Mouse (Mus musculus) heart, embryonic 13.5 days (tissue): ENCODE measurements around the gene Ube2d3. TPM values are rescaled to one million over a fixed set of nuclear protein-coding genes. Genes with fewer than 3 reads are reported as not detected.

ENCODE experiments used
- ATAC-seq: fragments of 200-750 bp; cut with Nextera tagmentation; 2 replicates; pipeline ENCODE4 v1.8.0; 2017; ENCODE audit warnings: moderate TSS enrichment; ENCODE audit not compliant: insufficient number of reproducible peaks, low FRiP score, low TSS enrichment; ENCODE audit errors: extremely low read depth
- H3K27ac ChIP-seq: fragments of 300-500 bp; sonication (generic); replicated peaks from 2 replicates; pipeline ENCODE4 v1.5.1; 2015; ENCODE audit warnings: moderate library complexity, mild to moderate bottlenecking, inconsistent platforms
- H3K27me3 ChIP-seq: fragments of 300-500 bp; sonication (generic); replicated peaks from 2 replicates; pipeline ENCODE4 v1.6.1; 2015; ENCODE audit warnings: mild to moderate bottlenecking, inconsistent platforms
- H3K36me3 ChIP-seq: fragments of 300-500 bp; sonication (generic); 2 replicates; pipeline ENCODE4 v1.6.1; 2015; ENCODE audit warnings: mild to moderate bottlenecking, inconsistent platforms
- H3K4me1 ChIP-seq: fragments of 300-500 bp; sonication (generic); 2 replicates; pipeline ENCODE4 v1.6.1; 2015; ENCODE audit warnings: inconsistent platforms
- H3K4me2 ChIP-seq: fragments of 300-500 bp; sonication (generic); 2 replicates; pipeline ENCODE4 v1.6.1; 2015; ENCODE audit warnings: inconsistent platforms, mild to moderate bottlenecking, moderate library complexity
- H3K4me3 ChIP-seq: fragments of 300-500 bp; sonication (generic); 2 replicates; pipeline ENCODE4 v1.5.1; 2015; ENCODE audit warnings: moderate library complexity, mild to moderate bottlenecking, inconsistent platforms
- H3K9ac ChIP-seq: fragments of 300-500 bp; sonication (generic); 2 replicates; pipeline ENCODE4 v1.6.1; 2015; ENCODE audit warnings: inconsistent platforms, mild to moderate bottlenecking, moderate library complexity
- H3K9me3 ChIP-seq: fragments of 300-500 bp; sonication (generic); 2 replicates; pipeline ENCODE4 v1.6.1; 2016; ENCODE audit warnings: inconsistent platforms
- WGBS: fragments of 180-500 bp; shearing (Covaris S2); methylation state at CpG from one replicate; pipeline ENCODE4 v1.1.7; 2015; ENCODE audit warnings: mixed read lengths; 5-methylcytosine and 5-hydroxymethylcytosine counted together
- polyA plus RNA-seq: library from polyadenylated mRNA; unstranded; fragments of >200 nt; fragmentation: Nextera tagmentation; extraction: Ambion mirVana; gene quantifications from 2 replicates; pipeline ENCODE4 v1.2.1, GENCODE M21; 2015

The Ube2d3 gene
- polyA plus RNA-seq, 1 experiment from 2014 or later: 398 TPM

GRCm38 (mm10) chr3:135438531-135438912 is 573 bp downstream of the Ube2d3 start:
- peaks cover 21% of the 10 kb centered on the region for H3K36me3 ChIP-seq
- ATAC-seq: peak; percentile 67
- WGBS: under 1% methylated on average over 33 of the region's 50 CpGs
- H3K9me3 ChIP-seq: no peaks in the 10 kb centered on the region
- peak overlapping the region; percentile 97 for H3K4me3 ChIP-seq
- H3K9ac ChIP-seq: peak overlapping the region; percentile 98
- H3K4me2 ChIP-seq: peak overlapping the region; percentile 92
- H3K4me1 ChIP-seq: peaks cover 29% of the 10 kb centered on the region
- peak overlapping the region; percentile 100 for H3K27ac ChIP-seq
- no peaks in the 10 kb centered on the region for H3K27me3 ChIP-seq

- under 1% methylated on average over 53 of the region's 76 CpGs for WGBS
- Histone ChIP-seq H3K27me3 (no peaks in the 10 kb centered on the region), H3K27ac (peak overlapping the region; percentile 100), H3K9ac (peak overlapping the region; percentile 98), H3K4me2 (peak overlapping the region; percentile 92), H3K36me3 (peaks cover 25% of the 10 kb centered on the region), H3K4me1 (peaks cover 34% of the 10 kb centered on the region), H3K4me3 (peak overlapping the region; percentile 97), H3K9me3 (no peaks in the 10 kb centered on the region)
- ATAC-seq: peak; percentile 59
Observed at GRCm38 (mm10) chr3:135438913-135439531, 1.1 kb downstream of the Ube2d3 start.

- peaks cover 27% of the 10 kb centered on the region for H3K36me3 ChIP-seq
- 4% methylated on average over 15 of the region's 15 CpGs for WGBS
- ATAC-seq: no peak
- peaks cover 38% of the 10 kb centered on the region for H3K4me1 ChIP-seq
- no peaks in the 10 kb centered on the region for H3K9me3 ChIP-seq
- peak overlapping the region; percentile 100 for H3K27ac ChIP-seq
- peak overlapping the region; percentile 98 for H3K9ac ChIP-seq
- H3K4me3 ChIP-seq: peak overlapping the region; percentile 97
- peak overlapping the region; percentile 92 for H3K4me2 ChIP-seq
- H3K27me3 ChIP-seq: no peaks in the 10 kb centered on the region
Observed at GRCm38 (mm10) chr3:135439651-135440050, 1.7 kb downstream of the Ube2d3 start.

- 14% methylated on average over 7 of the region's 7 CpGs for WGBS
- ATAC-seq: no peak
- peak overlapping the region; percentile 98 for H3K9ac ChIP-seq
- H3K27me3 ChIP-seq: no peaks in the 10 kb centered on the region
- H3K27ac ChIP-seq: peak overlapping the region; percentile 100
- peak overlapping the region; percentile 97 for H3K4me3 ChIP-seq
- H3K36me3 ChIP-seq: peaks cover 29% of the 10 kb centered on the region
- peak overlapping the region; percentile 92 for H3K4me2 ChIP-seq
- peaks cover 42% of the 10 kb centered on the region for H3K4me1 ChIP-seq
- H3K9me3 ChIP-seq: no peaks in the 10 kb centered on the region
Observed at GRCm38 (mm10) chr3:135440221-135440620, 2.3 kb downstream of the Ube2d3 start.

GRCm38 (mm10) chr3:135440621-135441020 is 2.7 kb downstream of the Ube2d3 start:
- Histone ChIP-seq H3K4me1 (peaks cover 42% of the 10 kb centered on the region), H3K4me3 (peak overlapping the region; percentile 97), H3K27ac (peak overlapping the region; percentile 100), H3K9ac (peak overlapping the region; percentile 98), H3K9me3 (no peaks in the 10 kb centered on the region), H3K27me3 (no peaks in the 10 kb centered on the region), H3K4me2 (peak overlapping the region; percentile 92), H3K36me3 (peaks cover 28% of the 10 kb centered on the region)
- ATAC-seq: no peak
- 22% methylated on average over 10 of the region's 10 CpGs for WGBS

- H3K9me3 ChIP-seq: no peaks in the 10 kb centered on the region
- 0 out of 2 replicates have a peak overlapping the region, but pooled peaks have one; percentile 14 for H3K9ac ChIP-seq
- H3K4me1 ChIP-seq: peaks cover 46% of the 10 kb centered on the region
- H3K36me3 ChIP-seq: peaks cover 43% of the 10 kb centered on the region
- H3K4me3 ChIP-seq: no peak overlapping the region
- peak overlapping the region; percentile 14; the same call in 1 of the 2 replicates for H3K4me2 ChIP-seq
- ATAC-seq: no peak
- H3K27me3 ChIP-seq: no peaks in the 10 kb centered on the region
- 0 out of 2 replicates have a peak overlapping the region, but pooled peaks have one; percentile 45 for H3K27ac ChIP-seq
Observed at GRCm38 (mm10) chr3:135444930-135445329, 7.0 kb downstream of the Ube2d3 start.

GRCm38 (mm10) chr3:135458981-135459380 is 21.0 kb downstream of the Ube2d3 start:
- ATAC-seq: no peak
- H3K36me3 ChIP-seq: peaks cover 71% of the 10 kb centered on the region

GRCm38 (mm10) chr3:135468402-135468801 is 30.5 kb downstream of the Ube2d3 start:
- Histone ChIP-seq H3K27me3 (no peaks in the 10 kb centered on the region), H3K4me3 (no peak overlapping the region), H3K4me2 (no peak overlapping the region), H3K36me3 (peaks cover 42% of the 10 kb centered on the region), H3K27ac (no peak overlapping the region), H3K9me3 (no peaks in the 10 kb centered on the region), H3K4me1 (peaks cover 26% of the 10 kb centered on the region), H3K9ac (no peak overlapping the region)
- 91% methylated on average over 1 of the region's 1 CpGs for WGBS
- no peak for ATAC-seq

More at GRCm38 (mm10) chr3:135458981-135459380, 21.0 kb downstream of the Ube2d3 start:
- Histone ChIP-seq H3K9ac (no peak overlapping the region), H3K27ac (no peak overlapping the region), H3K4me3 (no peak overlapping the region), H3K4me2 (no peak overlapping the region), H3K4me1 (peaks cover 3% of the 10 kb centered on the region; the same call in 1 of the 2 replicates), H3K27me3 (no peaks in the 10 kb centered on the region), H3K9me3 (no peaks in the 10 kb centered on the region)

- no peak overlapping the region for H3K4me3 ChIP-seq
- H3K27me3 ChIP-seq: no peaks in the 10 kb centered on the region
- WGBS: 39% methylated on average over 3 of the region's 3 CpGs
- no peak for ATAC-seq
- H3K9me3 ChIP-seq: no peaks in the 10 kb centered on the region
- 0 out of 2 replicates have a peak overlapping the region, but pooled peaks have one; percentile 32 for H3K27ac ChIP-seq
- peaks cover 24% of the 10 kb centered on the region for H3K4me1 ChIP-seq
- peaks cover 36% of the 10 kb centered on the region for H3K36me3 ChIP-seq
- H3K9ac ChIP-seq: no peak overlapping the region
- no peak overlapping the region for H3K4me2 ChIP-seq
Observed at GRCm38 (mm10) chr3:135469146-135469545, 31.2 kb downstream of the Ube2d3 start.

GRCm38 (mm10) chr3:135469974-135470373 is 32.0 kb downstream of the Ube2d3 start:
- peaks cover 17% of the 10 kb centered on the region for H3K4me1 ChIP-seq
- no peak for ATAC-seq
- 39% methylated on average over 4 of the region's 4 CpGs for WGBS

GRCm38 (mm10) chr3:135470823-135471222 is 32.9 kb downstream of the Ube2d3 start:
- Histone ChIP-seq H3K4me2 (no peak overlapping the region), H3K4me1 (peaks cover 17% of the 10 kb centered on the region), H3K9me3 (no peaks in the 10 kb centered on the region), H3K27me3 (no peaks in the 10 kb centered on the region), H3K27ac (no peak overlapping the region), H3K4me3 (no peak overlapping the region), H3K9ac (no peak overlapping the region), H3K36me3 (peaks cover 24% of the 10 kb centered on the region)
- no peak for ATAC-seq
- WGBS: 70% methylated on average over 1 of the region's 1 CpGs

More at GRCm38 (mm10) chr3:135469974-135470373, 32.0 kb downstream of the Ube2d3 start:
- Histone ChIP-seq H3K9ac (no peak overlapping the region), H3K27ac (peak overlapping the region; percentile 43; the same call in 1 of the 2 replicates), H3K4me2 (no peak overlapping the region), H3K27me3 (no peaks in the 10 kb centered on the region), H3K9me3 (no peaks in the 10 kb centered on the region), H3K4me3 (no peak overlapping the region), H3K36me3 (peaks cover 28% of the 10 kb centered on the region)

GRCm38 (mm10) chr3:135475025-135475424 is 37.1 kb downstream of the Ube2d3 start:
- Histone ChIP-seq H3K4me2 (no peak overlapping the region), H3K36me3 (no peaks in the 10 kb centered on the region), H3K4me3 (no peak overlapping the region), H3K4me1 (peaks cover 5% of the 10 kb centered on the region), H3K9me3 (no peaks in the 10 kb centered on the region), H3K9ac (no peak overlapping the region), H3K27me3 (no peaks in the 10 kb centered on the region), H3K27ac (no peak overlapping the region)
- WGBS: 76% methylated on average over 8 of the region's 8 CpGs
- no peak for ATAC-seq
